Mouse (Mus musculus): ENCODE results near the gene Macc1.

DNA sequence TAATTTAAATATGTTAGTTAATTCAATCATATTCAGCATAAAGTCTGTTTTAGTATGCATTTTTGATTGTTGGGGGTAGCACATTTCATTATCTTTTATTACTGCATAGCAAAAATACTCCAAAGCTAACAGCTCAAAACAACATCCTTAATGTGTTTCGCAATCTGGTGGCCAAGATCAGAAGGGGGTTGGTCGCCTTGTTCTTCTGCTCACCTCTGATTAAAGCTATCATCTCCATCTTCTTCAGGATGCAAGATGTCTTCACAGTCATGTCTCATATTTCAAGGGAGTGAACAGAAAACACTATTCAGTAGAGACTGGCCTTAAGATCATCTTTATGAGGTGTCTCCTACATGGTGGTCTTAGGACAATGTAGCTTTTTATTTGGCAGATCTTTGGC, 97.9 kb downstream of the Macc1 start:
- no peak for TF ChIP-seq POLR2A (IDR thresholded peaks at IDR 0.05; ENCODE audit: borderline replicate concordance, extremely low read depth, low read depth, low read length)
- TF ChIP-seq CTCF (IDR thresholded peaks at IDR 0.05; ENCODE audit: insufficient read depth, low read length): no peak

Measured in lung, adult 2 months (tissue).